Mouse (Mus musculus) limb, embryonic 10.5 days (tissue): ENCODE data around the gene Nrn1l. TPM values are rescaled to one million over a fixed set of nuclear protein-coding genes. Genes with fewer than 3 reads are reported as not detected.

Source experiments
- DNase-seq: peaks from one replicate; pipeline ENCODE4 v3.0.0-alpha.2; 2017; ENCODE audit warnings: low spot score
- H3K27ac ChIP-seq: fragments of 300-500 bp; sonication (generic); 2 replicates; pipeline ENCODE4 v1.5.1; 2016; ENCODE audit warnings: mild to moderate bottlenecking
- H3K27me3 ChIP-seq: fragments of 300-500 bp; sonication (generic); 2 replicates; pipeline ENCODE4 v1.6.1; 2016; ENCODE audit warnings: low read depth, mild to moderate bottlenecking; ENCODE audit not compliant: poor library complexity, severe bottlenecking
- H3K36me3 ChIP-seq: fragments of 300-500 bp; sonication (generic); 2 replicates; pipeline ENCODE4 v1.6.1; 2016; ENCODE audit warnings: mild to moderate bottlenecking, moderate library complexity
- H3K4me1 ChIP-seq: fragments of 300-500 bp; sonication (generic); 2 replicates; pipeline ENCODE4 v1.6.1; 2016
- H3K4me3 ChIP-seq: fragments of 300-500 bp; sonication (generic); 2 replicates; pipeline ENCODE4 v1.5.1; 2016; ENCODE audit warnings: mild to moderate bottlenecking, moderate library complexity
- H3K9me3 ChIP-seq: fragments of 300-500 bp; sonication (generic); replicated peaks from 2 replicates; pipeline ENCODE4 v1.6.1; 2016; ENCODE audit warnings: mild to moderate bottlenecking
- WGBS: fragments of 180-500 bp; shearing (Covaris S2); methylation state at CpG from one replicate; pipeline ENCODE4 v1.1.7; 2016; 5-methylcytosine and 5-hydroxymethylcytosine counted together
- polyA plus RNA-seq: library from polyadenylated mRNA; unstranded; fragments of >200 nt; fragmentation: Nextera tagmentation; extraction: Ambion mirVana; gene quantifications from 2 replicates; pipeline ENCODE4 v1.2.1, GENCODE M21; 2016

Gene Nrn1l
- polyA plus RNA-seq, 1 experiment from 2014 or later: 0.41 TPM

- Histone ChIP-seq H3K27me3 (no peaks in the 10 kb centered on the region), H3K36me3 (peaks cover 40% of the 10 kb centered on the region), H3K4me1 (peaks cover 60% of the 10 kb centered on the region), H3K4me3 (peak overlapping the region; percentile 13; the same call in 1 of the 2 replicates), H3K9me3 (no peaks in the 10 kb centered on the region), H3K27ac (peak overlapping the region; percentile 96)
- DNase-seq: no peak
- 72% methylated on average over 5 of the region's 5 CpGs for WGBS
Observed at GRCm38 (mm10) chr8:105859314-105859713, 34.1 kb upstream of the Nrn1l start.

GRCm38 (mm10) chr8:105860143-105860981 is 33.0 kb upstream of the Nrn1l start, which contains the start of gene Nutf2:
Gene Nutf2 (plus strand): TSS chr8:105860580.
- under 1% methylated on average over 59 of the region's 59 CpGs for WGBS
- Histone ChIP-seq H3K4me3 (peak within 1 kb of the TSS; percentile 86), H3K9me3 (no peaks in the 10 kb centered on the region), H3K4me1 (peaks cover 60% of the 10 kb centered on the region), H3K27ac (peak within 1 kb of the TSS; percentile 96), H3K27me3 (no peaks in the 10 kb centered on the region), H3K36me3 (peaks cover 48% of the 10 kb centered on the region)
- peak; percentile 95 for DNase-seq

GRCm38 (mm10) chr8:105861951-105862350 is 31.4 kb upstream of the Nrn1l start:
- peaks cover 64% of the 10 kb centered on the region for H3K36me3 ChIP-seq
- peak overlapping the region; percentile 96; the same call in 1 of the 2 replicates for H3K27ac ChIP-seq
- WGBS: 14% methylated on average over 1 of the region's 1 CpGs
- H3K9me3 ChIP-seq: no peaks in the 10 kb centered on the region
- H3K4me1 ChIP-seq: peaks cover 44% of the 10 kb centered on the region
- DNase-seq: no peak
- peak overlapping the region; percentile 86 for H3K4me3 ChIP-seq
- no peaks in the 10 kb centered on the region for H3K27me3 ChIP-seq

GRCm38 (mm10) chr8:105866364-105867029 is 26.9 kb upstream of the Nrn1l start:
- Histone ChIP-seq H3K4me3 (no peak overlapping the region), H3K27ac (no peak overlapping the region), H3K4me1 (peaks cover 11% of the 10 kb centered on the region), H3K27me3 (no peaks in the 10 kb centered on the region), H3K9me3 (no peaks in the 10 kb centered on the region), H3K36me3 (peaks cover 91% of the 10 kb centered on the region)
- DNase-seq: no peak
- 91% methylated on average over 6 of the region's 6 CpGs for WGBS

GRCm38 (mm10) chr8:105874301-105874700 is 19.1 kb upstream of the Nrn1l start:
- peaks cover 96% of the 10 kb centered on the region for H3K36me3 ChIP-seq
- H3K27me3 ChIP-seq: no peaks in the 10 kb centered on the region
- H3K4me1 ChIP-seq: no peaks in the 10 kb centered on the region
- no peaks in the 10 kb centered on the region for H3K9me3 ChIP-seq
- no peak for DNase-seq
- H3K27ac ChIP-seq: no peak overlapping the region
- no peak overlapping the region for H3K4me3 ChIP-seq
- 92% methylated on average over 6 of the region's 6 CpGs for WGBS

GRCm38 (mm10) chr8:105880754-105881520 is 12.4 kb upstream of the Nrn1l start, which contains the start of gene Edc4:
Gene Edc4 (plus strand): TSS chr8:105880881.
- Histone ChIP-seq H3K36me3 (peaks cover 67% of the 10 kb centered on the region), H3K27me3 (no peaks in the 10 kb centered on the region), H3K4me1 (peaks cover 18% of the 10 kb centered on the region), H3K27ac (peak within 1 kb of the TSS; percentile 86), H3K4me3 (peak within 1 kb of the TSS; percentile 69), H3K9me3 (no peaks in the 10 kb centered on the region)
- 1% methylated on average over 45 of the region's 45 CpGs for WGBS
- peak; percentile 91 for DNase-seq

GRCm38 (mm10) chr8:105889756-105890465 is 3.5 kb upstream of the Nrn1l start:
- peaks cover 96% of the 10 kb centered on the region for H3K36me3 ChIP-seq
- 95% methylated on average over 12 of the region's 12 CpGs for WGBS

GRCm38 (mm10) chr8:105890870-105891269 is 2.5 kb upstream of the Nrn1l start:
- peaks cover 90% of the 10 kb centered on the region for H3K36me3 ChIP-seq

More at GRCm38 (mm10) chr8:105889756-105890465, 3.5 kb upstream of the Nrn1l start:
- Histone ChIP-seq H3K27me3 (no peaks in the 10 kb centered on the region), H3K4me3 (no peak overlapping the region), H3K9me3 (no peaks in the 10 kb centered on the region), H3K27ac (no peak overlapping the region), H3K4me1 (peaks cover 9% of the 10 kb centered on the region)
- DNase-seq: no peak

GRCm38 (mm10) chr8:105892432-105892831 is 935 bp upstream of the Nrn1l start:
- peaks cover 9% of the 10 kb centered on the region for H3K4me1 ChIP-seq
- WGBS: 83% methylated on average over 6 of the region's 6 CpGs
- H3K27me3 ChIP-seq: no peaks in the 10 kb centered on the region
- no peaks in the 10 kb centered on the region for H3K9me3 ChIP-seq
- H3K4me3 ChIP-seq: no peak overlapping the region
- H3K36me3 ChIP-seq: peaks cover 75% of the 10 kb centered on the region
- no peak for DNase-seq
- no peak overlapping the region for H3K27ac ChIP-seq

More at GRCm38 (mm10) chr8:105890870-105891269, 2.5 kb upstream of the Nrn1l start:
- H3K4me1 ChIP-seq: peaks cover 9% of the 10 kb centered on the region
- H3K27me3 ChIP-seq: no peaks in the 10 kb centered on the region
- no peak overlapping the region for H3K4me3 ChIP-seq
- H3K27ac ChIP-seq: no peak overlapping the region
- 90% methylated on average over 6 of the region's 6 CpGs for WGBS
- DNase-seq: no peak
- no peaks in the 10 kb centered on the region for H3K9me3 ChIP-seq

- Histone ChIP-seq H3K27me3 (no peaks in the 10 kb centered on the region), H3K27ac (no peak overlapping the region), H3K36me3 (peaks cover 20% of the 10 kb centered on the region), H3K4me3 (no peak overlapping the region), H3K4me1 (peaks cover 16% of the 10 kb centered on the region), H3K9me3 (no peaks in the 10 kb centered on the region)
- WGBS: 83% methylated on average over 9 of the region's 9 CpGs
- DNase-seq: no peak
Observed at GRCm38 (mm10) chr8:105897801-105898480, 4.6 kb downstream of the Nrn1l start.

GRCm38 (mm10) chr8:105900180-105900940 is 7.0 kb downstream of the Nrn1l start, which contains the start of gene Pskh1:
Gene Pskh1 (plus strand): TSS chr8:105900441.
- H3K27me3 ChIP-seq: no peaks in the 10 kb centered on the region
- WGBS: under 1% methylated on average over 68 of the region's 68 CpGs

More at GRCm38 (mm10) chr8:105900180-105900940, 7.0 kb downstream of the Nrn1l start, which contains the start of gene Pskh1:
- Histone ChIP-seq H3K9me3 (no peaks in the 10 kb centered on the region), H3K27ac (peak within 1 kb of the TSS; percentile 94), H3K36me3 (no peaks in the 10 kb centered on the region; the same call in 1 of the 2 replicates), H3K4me3 (peak within 1 kb of the TSS; percentile 77), H3K4me1 (peaks cover 9% of the 10 kb centered on the region)
- peak; percentile 96 for DNase-seq
